Mouse (Mus musculus) heart, embryonic 13.5 days (tissue): Measurements from ENCODE around the gene Pds5b. TPM values are rescaled to one million over a fixed set of nuclear protein-coding genes. Genes with fewer than 3 reads are reported as not detected.

Source experiments
- ATAC-seq: fragments of 200-750 bp; cut with Nextera tagmentation; 2 replicates; pipeline ENCODE4 v1.8.0; 2017; ENCODE audit warnings: moderate TSS enrichment; ENCODE audit not compliant: insufficient number of reproducible peaks, low FRiP score, low TSS enrichment; ENCODE audit errors: extremely low read depth
- H3K27ac ChIP-seq: fragments of 300-500 bp; sonication (generic); replicated peaks from 2 replicates; pipeline ENCODE4 v1.5.1; 2015; ENCODE audit warnings: moderate library complexity, mild to moderate bottlenecking, inconsistent platforms
- H3K27me3 ChIP-seq: fragments of 300-500 bp; sonication (generic); replicated peaks from 2 replicates; pipeline ENCODE4 v1.6.1; 2015; ENCODE audit warnings: mild to moderate bottlenecking, inconsistent platforms
- H3K36me3 ChIP-seq: fragments of 300-500 bp; sonication (generic); 2 replicates; pipeline ENCODE4 v1.6.1; 2015; ENCODE audit warnings: mild to moderate bottlenecking, inconsistent platforms
- H3K4me1 ChIP-seq: fragments of 300-500 bp; sonication (generic); 2 replicates; pipeline ENCODE4 v1.6.1; 2015; ENCODE audit warnings: inconsistent platforms
- H3K4me2 ChIP-seq: fragments of 300-500 bp; sonication (generic); 2 replicates; pipeline ENCODE4 v1.6.1; 2015; ENCODE audit warnings: inconsistent platforms, mild to moderate bottlenecking, moderate library complexity
- H3K4me3 ChIP-seq: fragments of 300-500 bp; sonication (generic); 2 replicates; pipeline ENCODE4 v1.5.1; 2015; ENCODE audit warnings: moderate library complexity, mild to moderate bottlenecking, inconsistent platforms
- H3K9ac ChIP-seq: fragments of 300-500 bp; sonication (generic); 2 replicates; pipeline ENCODE4 v1.6.1; 2015; ENCODE audit warnings: inconsistent platforms, mild to moderate bottlenecking, moderate library complexity
- H3K9me3 ChIP-seq: fragments of 300-500 bp; sonication (generic); 2 replicates; pipeline ENCODE4 v1.6.1; 2016; ENCODE audit warnings: inconsistent platforms
- WGBS: fragments of 180-500 bp; shearing (Covaris S2); methylation state at CpG from one replicate; pipeline ENCODE4 v1.1.7; 2015; ENCODE audit warnings: mixed read lengths; 5-methylcytosine and 5-hydroxymethylcytosine counted together
- polyA plus RNA-seq: library from polyadenylated mRNA; unstranded; fragments of >200 nt; fragmentation: Nextera tagmentation; extraction: Ambion mirVana; gene quantifications from 2 replicates; pipeline ENCODE4 v1.2.1, GENCODE M21; 2015

Pds5b gene
- polyA plus RNA-seq, 1 experiment from 2014 or later: 18.0 TPM

DNA sequence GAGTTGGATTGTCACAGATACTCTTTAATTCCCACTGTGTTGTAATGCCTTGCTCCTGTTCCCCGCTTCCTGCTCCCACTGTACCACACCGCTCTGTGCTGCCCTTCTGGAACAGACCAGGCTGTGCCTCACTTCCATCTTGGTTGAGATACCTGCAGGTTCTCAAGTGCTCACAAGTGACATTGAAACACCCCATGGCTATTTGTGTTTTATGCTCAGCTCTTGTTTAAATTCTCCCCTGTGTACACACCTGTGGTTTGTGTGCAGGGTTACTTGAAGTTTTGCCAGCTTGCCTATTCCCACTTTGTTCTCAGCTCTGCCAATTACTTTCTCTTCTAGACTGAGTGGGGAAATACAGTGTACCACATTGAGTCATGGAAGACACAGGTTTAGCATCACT is 115.5 kb downstream of the Pds5b start:
- Histone ChIP-seq H3K27me3 (no peaks in the 10 kb centered on the region), H3K36me3 (peaks cover 65% of the 10 kb centered on the region), H3K4me2 (no peak overlapping the region), H3K27ac (no peak overlapping the region), H3K9ac (no peak overlapping the region), H3K4me1 (peaks cover 3% of the 10 kb centered on the region; the same call in 1 of the 2 replicates), H3K4me3 (no peak overlapping the region), H3K9me3 (no peaks in the 10 kb centered on the region)
- WGBS: 98% methylated on average over 2 of the region's 2 CpGs
- no peak for ATAC-seq

- Histone ChIP-seq H3K4me1 (no peaks in the 10 kb centered on the region), H3K27ac (no peak overlapping the region), H3K9ac (no peak overlapping the region), H3K9me3 (no peaks in the 10 kb centered on the region), H3K4me3 (no peak overlapping the region), H3K36me3 (peaks cover 72% of the 10 kb centered on the region), H3K4me2 (no peak overlapping the region), H3K27me3 (no peaks in the 10 kb centered on the region)
- ATAC-seq: no peak
- WGBS: 91% methylated on average over 6 of the region's 6 CpGs
These were observed 120.6 kb downstream of the Pds5b start for GRCm38 (mm10) chr5:150794181-150794580.

DNA sequence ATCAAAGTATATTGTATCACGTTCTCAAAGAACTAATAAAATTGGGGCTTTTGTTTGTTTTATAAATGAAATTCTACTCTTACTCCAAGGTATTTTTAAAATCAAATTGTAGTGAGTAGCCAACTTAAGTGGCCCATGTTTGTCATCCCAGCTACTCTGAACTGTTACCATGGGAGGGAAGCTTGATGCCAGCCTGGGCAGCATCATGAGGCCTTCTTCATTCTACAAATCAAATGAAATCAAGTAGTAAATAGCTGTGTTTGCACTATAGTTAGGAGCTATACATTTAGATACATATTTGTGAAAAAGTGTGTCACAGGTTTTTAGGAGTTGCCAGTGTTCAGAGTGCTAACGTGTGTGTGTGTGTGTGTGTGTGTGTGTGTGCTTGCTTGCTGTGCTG is 126.5 kb downstream of the Pds5b start:
- H3K27ac ChIP-seq: no peak overlapping the region
- H3K36me3 ChIP-seq: peaks cover 72% of the 10 kb centered on the region
- no peak for ATAC-seq
- H3K9ac ChIP-seq: no peak overlapping the region
- H3K4me2 ChIP-seq: no peak overlapping the region
- no peaks in the 10 kb centered on the region for H3K9me3 ChIP-seq
- no peaks in the 10 kb centered on the region for H3K4me1 ChIP-seq
- 94% methylated on average over 2 of the region's 2 CpGs for WGBS
- no peaks in the 10 kb centered on the region for H3K27me3 ChIP-seq
- no peak overlapping the region for H3K4me3 ChIP-seq

- Histone ChIP-seq H3K36me3 (peaks cover 27% of the 10 kb centered on the region), H3K4me2 (no peak overlapping the region), H3K27ac (no peak overlapping the region), H3K9me3 (no peaks in the 10 kb centered on the region), H3K4me3 (no peak overlapping the region), H3K4me1 (no peaks in the 10 kb centered on the region), H3K9ac (no peak overlapping the region), H3K27me3 (no peaks in the 10 kb centered on the region)
- 84% methylated on average over 13 of the region's 13 CpGs for WGBS
- ATAC-seq: no peak
These were observed 140.8 kb downstream of the Pds5b start for GRCm38 (mm10) chr5:150814111-150814990.

- no peak overlapping the region for H3K27ac ChIP-seq
- no peaks in the 10 kb centered on the region for H3K4me1 ChIP-seq
- ATAC-seq: no peak
- H3K9me3 ChIP-seq: no peaks in the 10 kb centered on the region
- H3K36me3 ChIP-seq: peaks cover 21% of the 10 kb centered on the region
- no peak overlapping the region for H3K9ac ChIP-seq
- WGBS: 90% methylated on average over 4 of the region's 4 CpGs
- H3K27me3 ChIP-seq: no peaks in the 10 kb centered on the region
- no peak overlapping the region for H3K4me2 ChIP-seq
- no peak overlapping the region for H3K4me3 ChIP-seq
These were observed 141.9 kb downstream of the Pds5b start for GRCm38 (mm10) chr5:150815400-150815799.

DNA sequence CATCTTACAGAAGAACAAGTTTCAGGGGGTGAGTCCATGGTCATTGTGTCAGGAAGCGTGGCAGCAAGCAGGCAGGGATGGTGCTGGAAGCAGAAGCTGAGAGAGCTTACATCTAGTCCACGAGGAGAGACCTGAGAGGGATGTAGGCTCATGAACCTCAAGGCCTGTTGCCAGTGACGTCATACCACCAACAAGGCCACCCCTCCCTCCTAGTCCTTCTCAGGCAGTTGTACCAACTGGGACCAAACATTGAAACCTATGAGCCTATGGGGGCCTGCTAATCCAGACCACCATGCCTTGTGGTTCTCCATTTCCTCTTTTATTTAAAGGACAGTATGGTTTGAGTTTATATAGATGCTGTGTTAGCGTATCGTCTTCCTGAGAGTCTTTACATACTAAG is 143.2 kb downstream of the Pds5b start:
- ATAC-seq: no peak
- WGBS: 85% methylated on average over 5 of the region's 5 CpGs
- Histone ChIP-seq H3K9me3 (no peaks in the 10 kb centered on the region), H3K27ac (no peak overlapping the region), H3K4me2 (no peak overlapping the region), H3K36me3 (peaks cover 12% of the 10 kb centered on the region; the same call in 1 of the 2 replicates), H3K9ac (no peak overlapping the region), H3K4me3 (no peak overlapping the region), H3K27me3 (no peaks in the 10 kb centered on the region), H3K4me1 (no peaks in the 10 kb centered on the region)

DNA sequence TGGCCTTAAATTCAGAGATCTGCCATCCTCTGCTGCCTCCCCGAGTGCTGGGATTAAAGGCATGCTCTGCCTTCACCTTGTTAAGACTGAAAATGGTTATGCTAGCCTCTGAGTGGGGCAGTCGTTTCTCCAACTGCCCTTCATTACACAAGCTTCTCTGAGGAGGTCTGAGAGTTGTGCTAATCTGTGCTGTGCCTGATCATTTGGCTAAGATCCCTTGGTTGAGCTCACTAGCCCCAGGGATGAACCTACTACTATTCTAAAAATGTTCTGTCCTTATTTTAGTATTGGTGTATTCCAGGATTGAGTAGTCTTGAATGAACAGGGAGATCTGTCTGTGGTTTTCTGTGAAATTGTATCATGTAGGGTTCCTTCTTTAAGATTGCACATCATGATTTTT is 144.5 kb downstream of the Pds5b start:
- Histone ChIP-seq H3K27me3 (no peaks in the 10 kb centered on the region), H3K4me2 (no peak overlapping the region), H3K27ac (no peak overlapping the region), H3K4me3 (no peak overlapping the region), H3K4me1 (no peaks in the 10 kb centered on the region), H3K9me3 (no peaks in the 10 kb centered on the region), H3K36me3 (peaks cover 4% of the 10 kb centered on the region; the same call in 1 of the 2 replicates), H3K9ac (no peak overlapping the region)
- no peak for ATAC-seq
- 52% methylated on average over 2 of the region's 2 CpGs for WGBS

- Histone ChIP-seq H3K9me3 (no peaks in the 10 kb centered on the region), H3K9ac (no peak overlapping the region), H3K4me3 (no peak overlapping the region), H3K4me2 (no peak overlapping the region), H3K36me3 (peaks cover 4% of the 10 kb centered on the region; the same call in 1 of the 2 replicates), H3K27ac (no peak overlapping the region), H3K4me1 (no peaks in the 10 kb centered on the region), H3K27me3 (no peaks in the 10 kb centered on the region)
- ATAC-seq: no peak
- WGBS: 79% methylated on average over 4 of the region's 4 CpGs
These were observed 145.3 kb downstream of the Pds5b start for GRCm38 (mm10) chr5:150818886-150819285.

DNA sequence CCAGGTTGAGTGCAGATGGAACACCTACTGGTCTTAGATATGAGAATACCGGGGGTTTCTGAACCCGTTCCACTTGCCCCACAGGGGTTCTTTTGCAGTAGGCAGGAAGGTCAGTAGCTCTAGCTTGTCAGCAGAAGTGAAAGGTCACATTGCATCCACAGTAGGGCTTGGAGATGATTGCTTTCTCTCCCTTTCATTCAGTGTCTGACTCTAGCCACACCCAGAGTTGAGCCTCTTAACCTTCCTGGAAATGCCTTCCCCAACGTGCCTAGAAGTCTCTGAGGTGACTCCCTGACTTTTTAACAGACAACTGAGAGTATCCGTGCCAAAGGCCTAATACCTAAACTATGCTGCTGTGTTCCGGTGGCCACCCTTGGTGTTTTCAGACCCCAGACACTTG is 146.0 kb downstream of the Pds5b start:
- ATAC-seq: no peak
- 70% methylated on average over 5 of the region's 5 CpGs for WGBS
- H3K4me3 ChIP-seq: no peak overlapping the region
- no peaks in the 10 kb centered on the region for H3K27me3 ChIP-seq
- H3K36me3 ChIP-seq: peaks cover 4% of the 10 kb centered on the region; the same call in 1 of the 2 replicates
- H3K27ac ChIP-seq: no peak overlapping the region
- no peak overlapping the region for H3K4me2 ChIP-seq
- H3K9ac ChIP-seq: no peak overlapping the region
- no peaks in the 10 kb centered on the region for H3K9me3 ChIP-seq
- no peaks in the 10 kb centered on the region for H3K4me1 ChIP-seq

- ATAC-seq: no peak
- H3K4me3 ChIP-seq: no peak overlapping the region
- peaks cover 11% of the 10 kb centered on the region; the same call in 1 of the 2 replicates for H3K9me3 ChIP-seq
- H3K27ac ChIP-seq: no peak overlapping the region
- 89% methylated on average over 4 of the region's 4 CpGs for WGBS
- H3K9ac ChIP-seq: no peak overlapping the region
- no peak overlapping the region for H3K4me2 ChIP-seq
- peaks cover 11% of the 10 kb centered on the region for H3K36me3 ChIP-seq
- no peaks in the 10 kb centered on the region for H3K4me1 ChIP-seq
- no peaks in the 10 kb centered on the region for H3K27me3 ChIP-seq
These were observed 147.6 kb downstream of the Pds5b start for GRCm38 (mm10) chr5:150821152-150821551.

DNA sequence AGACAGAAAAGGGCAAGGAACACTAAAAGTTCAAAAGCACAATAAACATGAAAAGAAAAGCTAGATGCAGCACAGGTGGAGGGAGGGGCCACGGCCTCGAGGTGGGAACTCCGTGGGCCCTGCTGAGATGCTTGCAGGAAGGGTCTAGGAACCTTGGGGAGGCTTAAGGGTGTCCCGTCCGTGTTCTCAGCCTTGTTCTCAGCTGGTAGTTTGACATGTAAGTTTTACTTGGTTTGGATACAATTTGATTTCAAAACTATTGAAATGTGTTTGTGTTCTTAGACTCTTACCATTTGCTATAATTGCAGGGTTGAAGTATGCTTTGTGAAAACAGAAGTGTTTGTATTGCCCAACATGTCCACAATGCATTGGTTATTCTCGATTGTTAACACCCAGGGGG is 149.2 kb downstream of the Pds5b start:
- H3K9me3 ChIP-seq: peaks cover 11% of the 10 kb centered on the region; the same call in 1 of the 2 replicates
- no peaks in the 10 kb centered on the region for H3K27me3 ChIP-seq
- peaks cover 14% of the 10 kb centered on the region for H3K36me3 ChIP-seq
- ATAC-seq: no peak
- no peak overlapping the region for H3K27ac ChIP-seq
- 75% methylated on average over 6 of the region's 6 CpGs for WGBS
- H3K4me3 ChIP-seq: no peak overlapping the region
- H3K4me1 ChIP-seq: no peaks in the 10 kb centered on the region
- H3K4me2 ChIP-seq: no peak overlapping the region
- no peak overlapping the region for H3K9ac ChIP-seq

DNA sequence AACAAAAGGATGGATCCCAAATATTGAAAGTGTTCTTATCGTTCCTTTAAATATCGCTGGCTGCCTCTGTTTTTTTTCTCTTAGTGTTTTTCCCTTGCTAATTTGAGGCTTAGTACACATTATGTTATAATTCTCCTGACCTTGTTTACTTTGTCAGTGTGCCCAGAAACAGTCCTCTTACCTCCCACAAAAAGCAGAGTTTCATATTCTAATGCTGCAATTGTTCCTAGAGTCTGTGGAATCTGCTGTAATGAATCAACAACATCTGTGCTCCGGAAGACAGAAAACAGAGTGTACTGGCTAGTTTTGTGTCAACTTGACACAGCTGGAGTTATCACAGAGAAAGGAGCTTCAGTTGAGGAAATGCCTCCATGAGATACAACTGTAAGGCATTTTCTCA is 149.8 kb downstream of the Pds5b start:
- H3K9me3 ChIP-seq: peaks cover 11% of the 10 kb centered on the region; the same call in 1 of the 2 replicates
- H3K9ac ChIP-seq: no peak overlapping the region
- H3K27ac ChIP-seq: no peak overlapping the region
- H3K27me3 ChIP-seq: no peaks in the 10 kb centered on the region
- H3K4me2 ChIP-seq: no peak overlapping the region
- ATAC-seq: no peak
- peaks cover 14% of the 10 kb centered on the region for H3K36me3 ChIP-seq
- no peak overlapping the region for H3K4me3 ChIP-seq
- 71% methylated on average over 3 of the region's 3 CpGs for WGBS
- H3K4me1 ChIP-seq: no peaks in the 10 kb centered on the region
